Mouse (Mus musculus): ENCODE results near the gene 1110008P14Rik. TPM values are rescaled to one million over a fixed set of nuclear protein-coding genes. Genes with fewer than 3 reads are reported as not detected.

The 1110008P14Rik gene
- 58.0 and 67.7 TPM in 2 replicates for polyA plus RNA-seq (2015; fragmentation: Nextera tagmentation; extraction: Ambion mirVana)

DNA sequence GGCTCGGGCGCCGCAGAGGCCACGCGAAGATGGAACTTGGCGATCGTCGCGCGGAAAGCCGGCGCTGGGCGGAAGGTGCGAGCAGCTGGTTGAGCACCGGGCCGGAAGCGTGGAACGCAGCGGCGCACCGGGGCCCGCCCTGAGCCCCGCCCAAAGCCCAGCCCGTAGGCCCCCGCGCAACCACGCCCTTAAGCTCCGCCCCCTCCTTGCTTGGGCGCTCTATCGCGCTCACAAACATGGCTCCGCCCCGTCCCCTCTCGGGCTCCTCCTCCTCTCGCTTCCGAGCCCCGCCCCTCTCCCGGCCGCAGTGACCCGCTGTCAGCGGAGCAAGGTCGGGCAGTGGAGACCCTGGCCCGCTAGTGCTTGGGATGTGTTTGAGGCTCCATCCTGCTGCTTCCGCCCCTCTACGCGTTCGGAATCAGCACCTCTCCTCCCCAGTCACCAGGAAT is at the start of gene 1110008P14Rik:
Gene 1110008P14Rik (minus strand): TSS at position 164 of the 449 bp plus-strand sequence.
- H3K27ac ChIP-seq: peak within 1 kb of the TSS; percentile 61
- no peaks in the 10 kb centered on the region for H3K27me3 ChIP-seq
- ATAC-seq (ENCODE audit: insufficient number of reproducible peaks, low FRiP score, low TSS enrichment, low read depth): peak; percentile 86
- H3K9ac ChIP-seq: peak within 1 kb of the TSS; percentile 39
- peaks cover 30% of the 10 kb centered on the region for H3K36me3 ChIP-seq
- under 1% methylated on average over 34 of the region's 47 CpGs for WGBS
- peaks cover 13% of the 10 kb centered on the region for H3K4me1 ChIP-seq
- peak within 1 kb of the TSS; percentile 61 for H3K4me3 ChIP-seq
- peak within 1 kb of the TSS; percentile 97 for H3K4me2 ChIP-seq
- H3K9me3 ChIP-seq: no peaks in the 10 kb centered on the region

GRCm38 (mm10) chr2:32430701-32431676 is 49.3 kb upstream of the 1110008P14Rik start:
- Histone ChIP-seq H3K4me1 (peaks cover 44% of the 10 kb centered on the region), H3K27ac (peak overlapping the region; percentile 81), H3K4me2 (peak overlapping the region; percentile 64), H3K27me3 (no peaks in the 10 kb centered on the region), H3K9ac (peak overlapping the region; percentile 44), H3K36me3 (no peaks in the 10 kb centered on the region), H3K4me3 (peak overlapping the region; percentile 41), H3K9me3 (no peaks in the 10 kb centered on the region)
- 11% methylated on average over 18 of the region's 18 CpGs for WGBS
- ATAC-seq (ENCODE audit: insufficient number of reproducible peaks, low FRiP score, low TSS enrichment, low read depth): peak; percentile 89

GRCm38 (mm10) chr2:32429215-32429891 is 47.6 kb upstream of the 1110008P14Rik start:
- ATAC-seq (ENCODE audit: insufficient number of reproducible peaks, low FRiP score, low TSS enrichment, low read depth): no peak
- peak overlapping the region; percentile 84; the same call in 1 of the 2 replicates for H3K27ac ChIP-seq
- H3K4me3 ChIP-seq: no peak overlapping the region
- no peaks in the 10 kb centered on the region for H3K27me3 ChIP-seq
- 59% methylated on average over 4 of the region's 4 CpGs for WGBS
- H3K4me2 ChIP-seq: peak overlapping the region; percentile 33; the same call in 1 of the 2 replicates
- H3K4me1 ChIP-seq: peaks cover 56% of the 10 kb centered on the region
- H3K9ac ChIP-seq: no peak overlapping the region
- H3K36me3 ChIP-seq: no peaks in the 10 kb centered on the region
- no peaks in the 10 kb centered on the region for H3K9me3 ChIP-seq

DNA sequence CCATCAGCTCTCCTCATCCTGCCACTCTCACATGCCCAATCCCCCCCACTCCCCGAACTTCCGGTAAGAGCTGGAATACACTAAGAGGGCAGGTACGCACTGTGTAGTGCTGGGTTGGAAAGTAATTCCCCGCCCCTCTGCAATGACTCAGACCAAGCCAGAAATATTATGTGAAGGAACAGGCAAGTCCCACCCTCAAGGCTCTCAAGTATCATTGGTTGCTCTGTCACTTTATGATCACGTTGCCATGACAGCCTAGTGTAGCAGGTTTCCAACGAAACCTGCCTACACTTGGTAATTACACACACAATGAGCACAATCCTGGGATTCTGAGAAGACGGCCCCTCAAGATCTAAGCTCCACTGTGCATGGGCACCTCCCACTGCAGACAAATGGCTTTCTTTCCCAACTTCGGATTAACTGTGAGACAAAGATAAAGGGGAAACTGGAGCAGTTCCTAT is 46.6 kb upstream of the 1110008P14Rik start:
- WGBS: 25% methylated on average over 8 of the region's 8 CpGs
- Histone ChIP-seq H3K27ac (peak overlapping the region; percentile 84), H3K4me1 (peaks cover 67% of the 10 kb centered on the region), H3K9ac (no peak overlapping the region), H3K4me2 (peak overlapping the region; percentile 33), H3K4me3 (peak overlapping the region; percentile 10; the same call in 1 of the 2 replicates), H3K27me3 (no peaks in the 10 kb centered on the region), H3K36me3 (no peaks in the 10 kb centered on the region), H3K9me3 (no peaks in the 10 kb centered on the region)
- ATAC-seq (ENCODE audit: insufficient number of reproducible peaks, low FRiP score, low TSS enrichment, low read depth): peak; percentile 77

DNA sequence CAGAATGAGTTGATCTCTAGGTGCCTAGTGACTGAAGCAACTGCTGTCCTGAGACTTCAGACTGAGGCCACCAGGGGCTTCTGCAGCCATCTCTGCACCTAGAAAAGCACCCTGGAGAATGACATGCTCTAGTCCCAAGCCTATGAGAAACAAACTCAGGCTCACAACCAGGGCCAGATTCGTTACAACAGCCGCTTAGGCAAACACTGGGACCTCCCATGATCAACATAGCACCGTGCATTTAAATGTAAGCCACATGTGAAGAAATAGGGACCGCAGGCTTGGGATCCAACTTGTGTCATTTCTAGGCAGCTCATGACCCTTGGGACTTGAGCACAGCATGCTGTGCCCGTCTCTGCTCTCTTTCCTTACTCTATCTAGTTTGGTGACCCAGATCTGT is 46.0 kb upstream of the 1110008P14Rik start:
- Histone ChIP-seq H3K4me3 (no peak overlapping the region), H3K4me2 (peak overlapping the region; percentile 33; the same call in 1 of the 2 replicates), H3K36me3 (no peaks in the 10 kb centered on the region), H3K27ac (peak overlapping the region; percentile 84), H3K4me1 (peaks cover 72% of the 10 kb centered on the region), H3K9me3 (no peaks in the 10 kb centered on the region), H3K9ac (no peak overlapping the region), H3K27me3 (no peaks in the 10 kb centered on the region)
- WGBS: 56% methylated on average over 5 of the region's 5 CpGs
- ATAC-seq (ENCODE audit: insufficient number of reproducible peaks, low FRiP score, low TSS enrichment, low read depth): no peak

DNA sequence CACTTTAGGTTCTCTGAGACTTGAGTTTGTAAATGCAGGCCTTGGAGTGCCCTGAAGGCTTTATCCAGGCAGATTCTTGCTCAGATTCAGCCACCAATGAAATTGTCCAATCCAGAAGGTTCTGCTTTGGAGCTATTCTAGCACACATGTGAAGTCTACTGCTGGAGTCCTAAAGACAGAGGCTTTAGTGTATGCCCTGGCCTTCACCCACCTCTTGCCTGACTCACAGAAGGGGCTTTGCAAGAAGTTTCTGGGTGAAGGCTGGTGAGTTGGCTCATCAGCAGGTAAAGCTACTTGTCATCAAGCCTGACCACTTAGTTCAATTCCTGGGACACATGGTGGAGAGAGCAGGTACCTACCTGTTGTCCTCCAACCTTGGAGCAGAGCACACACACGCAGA is 44.4 kb upstream of the 1110008P14Rik start:
- H3K36me3 ChIP-seq: no peaks in the 10 kb centered on the region; the same call in 1 of the 2 replicates
- no peaks in the 10 kb centered on the region for H3K27me3 ChIP-seq
- H3K9me3 ChIP-seq: no peaks in the 10 kb centered on the region
- no peak overlapping the region for H3K4me2 ChIP-seq
- no peak overlapping the region for H3K9ac ChIP-seq
- ATAC-seq (ENCODE audit: insufficient number of reproducible peaks, low FRiP score, low TSS enrichment, low read depth): no peak
- peak overlapping the region; percentile 17; the same call in 1 of the 2 replicates for H3K27ac ChIP-seq
- H3K4me1 ChIP-seq: peaks cover 77% of the 10 kb centered on the region
- WGBS: 92% methylated on average over 1 of the region's 1 CpGs
- no peak overlapping the region for H3K4me3 ChIP-seq

DNA sequence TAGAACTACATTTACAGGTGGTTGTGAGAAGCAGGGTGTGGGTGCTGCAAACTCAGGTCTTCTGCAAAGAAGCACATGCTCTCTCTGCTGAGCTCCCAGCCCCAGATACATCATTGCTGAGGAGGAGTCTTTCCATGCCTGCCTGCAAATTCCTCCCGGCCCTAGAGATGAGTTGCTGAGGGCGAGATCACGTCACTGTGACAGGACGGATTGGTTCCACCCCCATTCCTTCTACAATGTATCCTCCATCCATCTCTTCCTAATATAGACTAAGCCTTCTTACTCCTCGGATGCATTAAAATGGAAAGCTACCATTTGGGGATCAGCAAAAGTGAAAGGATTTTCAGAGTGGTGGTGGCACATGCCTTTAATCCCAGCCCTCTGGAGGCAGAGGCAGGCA is 43.8 kb upstream of the 1110008P14Rik start:
- H3K4me2 ChIP-seq: no peak overlapping the region
- H3K27ac ChIP-seq: 0 out of 2 replicates have a peak overlapping the region, but pooled peaks have one; percentile 89
- no peak overlapping the region for H3K4me3 ChIP-seq
- WGBS: 68% methylated on average over 5 of the region's 5 CpGs
- H3K36me3 ChIP-seq: peaks cover 5% of the 10 kb centered on the region
- H3K9me3 ChIP-seq: no peaks in the 10 kb centered on the region
- no peaks in the 10 kb centered on the region for H3K27me3 ChIP-seq
- peaks cover 73% of the 10 kb centered on the region for H3K4me1 ChIP-seq
- no peak for ATAC-seq (ENCODE audit: insufficient number of reproducible peaks, low FRiP score, low TSS enrichment, low read depth)
- no peak overlapping the region for H3K9ac ChIP-seq

GRCm38 (mm10) chr2:32424796-32425195 is 43.1 kb upstream of the 1110008P14Rik start:
- Histone ChIP-seq H3K27me3 (no peaks in the 10 kb centered on the region), H3K4me3 (no peak overlapping the region), H3K4me1 (peaks cover 66% of the 10 kb centered on the region), H3K4me2 (no peak overlapping the region), H3K36me3 (peaks cover 13% of the 10 kb centered on the region), H3K9ac (no peak overlapping the region), H3K9me3 (no peaks in the 10 kb centered on the region), H3K27ac (peak overlapping the region; percentile 89)
- ATAC-seq (ENCODE audit: insufficient number of reproducible peaks, low FRiP score, low TSS enrichment, low read depth): no peak
- WGBS: 38% methylated on average over 3 of the region's 3 CpGs

DNA sequence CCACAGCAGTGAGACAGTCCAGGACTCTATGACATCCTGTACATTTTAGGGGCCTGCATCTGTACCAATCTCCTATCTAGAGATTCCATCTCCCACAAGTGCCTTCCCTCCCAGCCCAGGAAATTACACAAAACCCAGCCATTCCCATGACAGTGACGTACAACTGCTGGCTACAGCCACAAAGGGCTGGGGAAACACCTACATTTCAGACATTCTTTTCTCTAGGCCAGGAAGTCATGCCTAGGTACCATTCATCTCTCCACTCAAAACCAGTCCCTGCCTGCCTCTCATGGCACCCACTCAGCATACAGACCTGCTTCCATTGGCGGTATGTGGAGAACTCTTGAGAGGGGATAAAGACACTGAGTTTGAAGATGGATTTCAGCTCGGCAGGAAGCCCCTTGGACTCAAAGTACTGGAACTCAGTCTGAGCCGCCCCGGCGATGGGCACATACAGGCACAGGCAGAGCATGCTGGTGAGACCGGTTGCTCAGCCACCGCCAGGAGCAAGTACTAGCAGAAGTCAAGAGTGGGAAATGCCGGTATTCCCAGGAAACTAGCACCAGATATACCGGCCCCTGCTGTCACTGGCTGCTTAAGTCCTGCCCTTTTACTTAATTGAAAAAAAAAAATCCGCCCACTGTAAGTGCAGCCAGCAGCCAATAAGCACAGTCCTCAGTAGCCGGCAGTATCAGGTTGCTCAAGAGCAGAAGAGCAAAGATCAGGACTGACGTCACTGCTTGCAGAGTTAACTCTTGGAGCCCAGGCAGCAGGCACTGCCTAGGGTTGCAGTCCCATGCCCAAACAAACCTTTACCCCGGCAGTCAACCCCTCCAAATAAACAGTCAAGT is 42.0 kb upstream of the 1110008P14Rik start:
- ATAC-seq (ENCODE audit: insufficient number of reproducible peaks, low FRiP score, low TSS enrichment, low read depth): peak; percentile 85
- peaks cover 56% of the 10 kb centered on the region for H3K4me1 ChIP-seq
- H3K4me2 ChIP-seq: peak overlapping the region; percentile 80
- 3% methylated on average over 14 of the region's 14 CpGs for WGBS
- no peaks in the 10 kb centered on the region for H3K9me3 ChIP-seq
- H3K27me3 ChIP-seq: no peaks in the 10 kb centered on the region
- H3K4me3 ChIP-seq: peak overlapping the region; percentile 42
- H3K9ac ChIP-seq: peak overlapping the region; percentile 10; the same call in 1 of the 2 replicates
- H3K36me3 ChIP-seq: peaks cover 24% of the 10 kb centered on the region
- peak overlapping the region; percentile 89 for H3K27ac ChIP-seq

- peaks cover 43% of the 10 kb centered on the region for H3K36me3 ChIP-seq
Measured at GRCm38 (mm10) chr2:32421851-32422251, 40.1 kb upstream of the 1110008P14Rik start.

GRCm38 (mm10) chr2:32420647-32421046 is 38.9 kb upstream of the 1110008P14Rik start:
- peaks cover 38% of the 10 kb centered on the region for H3K4me1 ChIP-seq
- no peak for ATAC-seq (ENCODE audit: insufficient number of reproducible peaks, low FRiP score, low TSS enrichment, low read depth)
- 84% methylated on average over 6 of the region's 6 CpGs for WGBS

More at GRCm38 (mm10) chr2:32421851-32422251, 40.1 kb upstream of the 1110008P14Rik start:
- Histone ChIP-seq H3K9ac (no peak overlapping the region), H3K27me3 (no peaks in the 10 kb centered on the region), H3K4me2 (no peak overlapping the region), H3K4me1 (peaks cover 41% of the 10 kb centered on the region), H3K27ac (no peak overlapping the region), H3K4me3 (no peak overlapping the region), H3K9me3 (no peaks in the 10 kb centered on the region)
- WGBS: 91% methylated on average over 6 of the region's 6 CpGs
- ATAC-seq (ENCODE audit: insufficient number of reproducible peaks, low FRiP score, low TSS enrichment, low read depth): no peak

More at GRCm38 (mm10) chr2:32420647-32421046, 38.9 kb upstream of the 1110008P14Rik start:
- Histone ChIP-seq H3K4me3 (no peak overlapping the region), H3K4me2 (no peak overlapping the region), H3K9ac (no peak overlapping the region), H3K27ac (no peak overlapping the region), H3K27me3 (no peaks in the 10 kb centered on the region), H3K9me3 (no peaks in the 10 kb centered on the region), H3K36me3 (peaks cover 55% of the 10 kb centered on the region)

Data from limb, embryonic 15.5 days (tissue).